Mouse (Mus musculus) fibroblast of lung, adult 2 months (primary cell): ENCODE results near the gene Dcst2.
A peak's percentile ranks its signal among the peaks of the same experiment; 100 is the strongest.

Source experiments
- DNase-seq: peaks from one replicate; pipeline ENCODE4 v3.0.0-alpha.2; 2011; ENCODE audit warnings: low read depth

Gene Dcst2

DNA sequence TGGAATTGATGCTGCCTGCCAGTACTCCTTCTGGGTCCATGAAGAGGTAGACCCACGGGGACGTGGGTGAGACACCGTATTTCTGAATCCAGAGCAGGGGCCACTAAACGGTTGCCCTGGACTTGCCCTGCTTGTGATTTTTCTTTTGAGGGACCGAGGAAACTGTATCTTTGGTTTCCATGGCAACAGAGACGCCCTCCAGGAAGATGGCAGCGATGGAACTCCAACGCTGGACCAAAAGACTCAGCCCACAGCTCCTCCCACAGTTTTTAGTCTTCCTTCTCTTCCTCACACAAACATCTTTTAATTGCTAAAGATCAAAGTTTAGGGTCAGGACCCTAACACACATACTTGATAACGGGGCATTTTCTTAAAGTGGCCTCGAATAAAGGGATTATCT is 29.8 kb upstream of the Dcst2 start:
- DNase-seq, result no peak

DNA sequence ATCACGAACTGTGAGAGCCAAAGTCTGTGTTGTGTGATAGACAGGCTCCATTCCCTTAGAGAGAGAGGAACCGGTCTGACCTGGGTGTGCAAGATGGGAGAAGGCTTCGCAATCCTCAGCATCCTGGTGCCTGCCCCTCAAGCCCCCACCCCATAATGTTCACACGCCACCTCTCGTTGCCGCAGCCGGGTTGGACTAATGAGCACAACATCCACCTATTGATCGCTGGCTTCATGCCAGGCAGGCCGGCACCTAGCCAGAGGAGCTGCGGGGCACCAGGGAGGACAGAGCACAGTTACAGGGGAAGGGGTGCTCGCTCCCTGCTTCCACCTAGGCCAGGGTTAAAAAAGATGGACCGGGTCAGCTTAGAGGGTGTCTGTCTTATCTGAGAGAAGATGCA is 29.3 kb upstream of the Dcst2 start:
- DNase-seq, result no peak

DNA sequence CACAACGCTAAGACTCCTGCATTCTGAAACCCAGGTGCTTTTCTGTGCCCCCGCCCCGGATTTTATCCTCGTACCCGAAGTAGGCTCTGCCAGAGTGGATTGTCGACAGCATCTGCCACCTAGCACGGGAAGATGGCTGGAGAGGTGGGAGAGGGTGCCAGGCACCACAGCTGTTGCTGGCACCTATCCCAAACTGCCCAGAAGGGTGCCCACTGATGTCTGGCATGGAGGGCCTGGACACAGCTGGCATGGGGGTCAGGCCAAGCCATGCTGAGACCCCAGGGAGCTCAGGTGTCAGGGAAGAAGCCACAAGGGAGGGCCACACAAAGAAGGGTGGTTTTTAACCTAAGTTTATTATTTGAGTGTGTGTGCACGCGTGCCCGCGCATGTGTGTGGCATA is 28.7 kb upstream of the Dcst2 start:
- DNase-seq, result no peak

DNA sequence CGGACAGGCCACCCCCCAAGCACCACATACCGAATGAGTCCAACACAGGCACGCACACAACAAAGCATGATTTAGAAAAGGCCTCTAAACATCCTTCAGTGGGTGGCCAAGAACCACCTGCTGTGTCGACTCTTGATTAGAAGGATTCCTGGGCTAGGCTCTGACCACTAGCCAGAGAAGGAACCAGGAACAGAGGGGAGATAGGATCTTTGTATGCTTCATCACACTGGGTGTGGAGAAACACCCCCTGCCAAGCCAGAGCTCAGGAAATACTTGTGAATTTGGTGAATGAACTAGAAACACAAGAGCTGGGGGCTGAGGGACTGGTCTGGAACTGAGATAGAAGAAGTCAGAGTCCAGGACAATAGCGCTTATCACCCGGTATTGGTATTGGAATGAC is 25.2 kb upstream of the Dcst2 start:
- no peak for DNase-seq

DNA sequence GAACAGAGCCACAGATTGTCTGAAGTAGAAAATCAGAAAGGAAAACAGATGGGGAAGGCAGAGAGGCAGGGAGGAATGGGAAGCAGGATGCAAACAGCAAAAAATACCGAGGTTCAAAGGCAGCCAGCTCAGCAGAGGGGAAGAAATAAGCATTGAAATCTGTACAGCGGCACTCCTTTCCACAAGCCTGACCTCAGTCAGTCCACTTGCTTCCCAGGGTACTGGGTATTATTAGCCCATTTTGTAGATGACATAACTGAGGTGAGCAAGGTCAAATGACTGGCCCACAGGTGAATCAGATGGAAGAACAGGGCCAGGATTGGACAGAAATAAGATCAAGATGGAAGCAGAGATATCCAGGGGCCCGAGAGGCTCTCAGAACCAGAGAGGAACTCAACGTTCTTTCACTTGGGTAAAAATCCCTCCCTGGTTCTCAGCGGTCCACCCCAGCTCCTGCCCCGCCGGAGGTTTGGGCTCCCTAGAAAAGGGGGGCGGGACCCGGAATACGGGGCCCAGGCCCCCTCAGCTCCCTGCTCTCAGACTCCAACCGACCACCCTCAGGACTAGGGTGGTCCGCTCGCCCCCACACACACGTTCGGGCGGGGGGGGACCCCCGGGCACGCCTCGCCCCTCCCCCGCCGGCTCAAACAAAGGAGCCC is 24.6 kb upstream of the Dcst2 start:
- DNase-seq, result no peak

DNA sequence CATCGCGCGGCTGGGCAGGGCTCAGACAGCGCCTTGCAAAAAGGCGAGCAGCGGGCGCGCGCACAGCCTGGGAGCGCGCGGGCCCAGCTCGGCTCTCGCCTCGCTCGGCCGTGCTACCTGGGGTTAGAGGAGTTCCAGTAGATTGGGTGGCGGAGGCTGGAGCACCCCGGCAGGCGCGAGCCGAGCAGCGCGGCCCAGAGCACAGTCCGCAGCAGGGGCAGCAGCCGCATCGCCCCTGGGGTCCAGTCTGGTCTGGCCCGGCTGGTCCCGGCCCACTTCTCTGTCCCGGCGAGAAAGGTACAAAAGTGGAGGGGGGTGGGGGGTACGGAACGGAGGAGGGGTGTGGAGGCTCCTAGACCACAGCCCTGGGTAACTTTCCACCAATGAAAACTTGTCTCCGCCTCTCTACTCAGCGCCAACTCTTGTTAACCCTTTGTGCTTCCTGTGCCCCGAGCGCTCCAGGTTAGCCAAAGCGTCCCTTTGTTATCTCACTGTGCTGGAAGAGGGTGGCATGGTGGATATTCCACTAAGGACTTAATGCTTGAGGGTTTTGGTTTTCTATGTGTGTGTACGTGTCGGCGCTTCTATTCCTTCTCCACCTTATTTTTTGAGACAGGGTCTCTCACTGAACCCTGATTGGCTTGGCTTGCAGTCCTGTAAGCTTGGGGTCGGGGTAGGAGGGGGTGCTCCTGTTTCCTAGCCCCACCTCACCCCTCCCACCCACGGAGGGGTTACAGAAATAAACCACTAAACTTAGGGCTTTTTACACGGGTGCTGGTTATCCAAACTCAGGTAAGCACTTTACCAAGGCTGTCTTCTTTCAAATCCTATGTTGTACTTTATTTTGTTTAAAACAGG is 23.8 kb upstream of the Dcst2 start, which contains the start of gene Efna4:
Gene Efna4, minus strand, starts transcription at position 308 of the 858 bp plus-strand sequence.
- no peak for DNase-seq

DNA sequence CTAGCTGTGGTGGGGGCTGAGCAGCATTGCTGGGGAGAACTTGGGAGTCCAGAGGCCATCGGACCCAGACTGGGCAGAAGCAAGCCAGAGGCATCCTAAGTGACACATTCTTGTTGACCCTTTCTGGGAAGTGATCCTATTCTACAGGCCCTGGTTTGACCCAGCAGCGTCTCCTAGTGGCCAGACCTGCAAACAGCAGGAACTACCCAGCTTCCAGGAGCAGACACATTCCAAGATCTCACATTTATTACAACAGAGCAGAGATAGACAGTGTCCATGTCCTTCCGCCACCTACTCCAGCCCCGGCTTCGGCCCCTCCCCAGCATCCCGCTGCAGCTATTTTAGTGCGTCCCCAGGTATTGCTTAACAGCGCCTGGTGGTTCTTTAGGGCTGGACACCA is 22.4 kb upstream of the Dcst2 start:
- no peak for DNase-seq

DNA sequence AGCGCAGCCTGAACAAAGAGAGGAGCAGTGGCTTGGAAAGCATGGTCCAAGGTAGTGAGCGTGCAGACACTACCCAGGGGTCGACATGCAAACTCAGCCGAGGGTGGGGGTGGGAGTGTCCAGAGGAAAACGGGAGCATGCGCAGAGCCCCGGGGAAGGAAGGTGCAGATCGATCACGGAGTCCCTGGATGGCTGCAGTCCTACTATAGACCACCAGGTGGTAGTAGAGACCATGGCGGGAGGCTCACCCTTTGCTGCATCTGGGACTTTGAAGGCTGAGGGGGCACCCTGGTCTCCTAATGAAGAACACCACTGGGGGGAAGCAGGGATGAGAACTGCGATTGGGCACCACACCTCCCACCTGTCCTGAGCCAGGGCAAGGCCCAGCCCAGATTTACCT is 21.3 kb upstream of the Dcst2 start:
- no peak for DNase-seq

DNA sequence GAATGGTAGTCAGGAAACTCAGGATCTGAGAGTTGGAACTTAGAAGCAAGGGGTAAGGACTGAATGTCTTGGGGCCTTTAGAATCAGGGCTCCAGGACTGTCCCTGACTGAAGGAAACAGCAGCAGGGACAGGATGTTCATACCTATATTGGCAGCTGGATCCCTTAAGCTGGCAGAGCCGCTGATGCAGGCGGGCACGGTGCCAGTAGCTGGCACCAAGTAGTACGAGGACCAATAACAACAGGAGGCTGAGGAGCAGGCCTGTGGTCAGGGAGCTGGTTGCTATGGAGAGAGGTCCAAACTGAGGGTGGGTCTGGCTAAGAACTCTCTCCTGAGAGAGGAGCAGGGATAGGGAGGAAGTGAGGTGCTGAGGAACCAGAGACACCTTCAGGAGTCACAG is 20.0 kb upstream of the Dcst2 start:
- DNase-seq, result no peak

DNA sequence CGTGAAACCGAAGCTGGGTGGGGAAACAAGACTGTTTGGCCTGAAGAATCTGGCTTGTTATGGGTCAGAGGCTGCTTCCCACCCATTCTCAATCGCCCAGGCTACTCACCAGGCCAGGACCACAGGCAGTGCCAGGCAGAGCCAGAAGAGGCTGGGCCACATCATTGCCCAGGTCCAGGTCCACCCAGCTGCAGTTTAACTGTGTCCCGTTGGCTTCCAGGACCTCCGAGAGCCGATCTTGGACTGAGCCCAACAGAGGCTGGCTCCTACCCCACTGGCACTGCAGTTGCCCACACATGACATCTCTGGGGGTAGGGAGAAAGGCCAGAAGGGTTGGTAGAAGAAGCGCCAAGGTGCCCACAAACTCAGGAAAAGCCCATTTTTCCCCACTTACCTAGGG is 18.5 kb upstream of the Dcst2 start:
- DNase-seq, result no peak

DNA sequence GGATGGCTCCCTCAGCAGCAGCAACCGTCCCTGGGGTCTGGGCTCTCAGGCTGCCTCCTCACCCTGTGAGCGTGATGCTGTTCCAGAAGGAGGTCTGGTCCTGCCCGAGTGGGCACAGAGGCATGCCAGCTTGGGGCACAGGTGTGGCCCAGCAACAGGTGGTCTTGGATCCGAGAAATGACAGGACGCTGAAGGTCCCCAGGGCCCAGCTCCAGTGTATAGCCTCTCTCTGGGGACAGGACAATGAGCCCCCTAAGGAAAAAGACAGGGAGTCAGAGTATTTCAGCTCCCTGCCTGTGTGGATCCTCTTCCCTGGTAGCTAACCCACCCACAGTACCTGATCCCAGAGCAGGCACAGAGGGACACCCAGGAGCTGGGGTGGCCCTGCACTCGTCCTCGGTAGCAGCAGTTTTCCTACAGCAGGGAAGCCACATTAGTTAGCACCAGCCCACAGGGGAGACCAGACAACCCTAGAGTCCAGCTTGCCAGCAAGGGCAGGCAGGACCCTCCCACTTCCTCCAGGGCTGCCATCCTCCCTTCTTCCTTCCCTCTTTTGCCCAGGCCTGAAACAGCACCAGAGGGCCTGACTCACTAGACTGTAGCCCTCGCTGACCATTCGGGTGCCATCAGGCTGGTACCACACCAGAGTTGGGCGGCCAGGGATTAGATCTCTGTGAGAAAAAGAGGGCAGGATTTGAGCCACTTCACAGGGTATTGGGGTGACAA is 14.8 kb upstream of the Dcst2 start:
- no peak for DNase-seq

DNA sequence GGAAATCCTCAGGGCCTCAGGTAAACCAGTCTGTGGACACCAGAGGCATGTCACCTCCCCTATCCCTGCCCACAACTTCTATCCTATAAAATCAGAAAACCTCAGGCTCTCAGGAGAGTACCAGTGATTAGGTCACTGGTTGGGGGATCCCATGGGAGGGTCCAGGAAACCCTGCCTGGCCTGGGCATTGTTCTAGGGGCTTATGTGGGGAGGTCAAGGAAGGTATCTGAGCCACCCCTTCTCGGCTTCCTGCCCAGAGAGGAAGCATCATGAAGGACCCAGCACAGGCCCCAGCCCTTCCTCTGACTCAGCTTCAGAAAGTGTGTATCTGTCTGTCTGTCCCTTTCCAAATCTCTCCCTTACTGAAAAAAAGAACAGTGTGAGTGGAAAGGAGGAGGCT is 13.9 kb upstream of the Dcst2 start:
- DNase-seq, result no peak

DNA sequence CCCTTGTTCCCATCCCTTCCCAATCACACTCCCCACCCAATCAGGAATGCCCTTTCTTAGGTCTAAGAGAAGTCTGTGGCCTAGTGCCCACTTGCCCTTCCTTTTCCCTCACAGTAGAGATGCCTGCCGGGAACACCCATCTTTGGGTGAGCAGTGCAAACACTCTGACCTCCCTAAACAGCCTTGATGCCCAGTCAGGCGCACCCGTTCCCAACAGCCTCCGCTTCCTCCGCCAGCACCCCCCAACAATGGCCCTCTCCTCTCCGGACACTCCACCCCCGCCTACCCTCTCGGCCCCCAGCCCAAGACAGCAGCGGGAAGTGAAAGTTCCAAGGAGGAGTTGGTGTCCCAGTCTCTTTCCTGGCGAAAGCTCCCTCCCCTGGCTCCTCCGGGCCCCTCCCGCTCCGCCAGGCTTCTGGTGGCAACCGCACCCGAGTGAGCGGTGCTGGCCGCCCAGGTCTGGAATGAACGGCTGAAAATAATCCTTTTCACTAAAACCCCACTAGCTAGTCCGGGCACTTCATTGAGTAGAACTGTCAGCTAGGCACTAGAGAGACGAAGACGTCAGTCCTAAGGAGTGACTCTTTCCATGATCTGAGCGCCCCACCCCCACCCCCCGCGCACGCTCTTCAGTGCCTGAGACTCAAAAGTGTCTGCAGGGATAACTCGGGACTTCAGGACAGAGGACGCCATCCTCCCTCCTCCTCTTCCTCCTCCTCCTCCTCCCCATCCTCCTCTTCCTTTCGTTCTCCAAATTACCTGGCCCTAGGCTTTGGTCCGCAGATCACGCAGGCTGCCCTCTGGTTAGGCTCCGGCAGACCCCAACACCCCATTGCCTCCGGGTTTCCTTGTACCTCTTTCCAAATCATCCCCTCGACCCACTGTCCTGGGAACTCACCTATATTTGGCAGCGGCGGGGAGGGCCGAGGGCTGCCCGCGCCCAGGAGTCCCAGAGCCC is 12.6 kb upstream of the Dcst2 start:
- no peak for DNase-seq

DNA sequence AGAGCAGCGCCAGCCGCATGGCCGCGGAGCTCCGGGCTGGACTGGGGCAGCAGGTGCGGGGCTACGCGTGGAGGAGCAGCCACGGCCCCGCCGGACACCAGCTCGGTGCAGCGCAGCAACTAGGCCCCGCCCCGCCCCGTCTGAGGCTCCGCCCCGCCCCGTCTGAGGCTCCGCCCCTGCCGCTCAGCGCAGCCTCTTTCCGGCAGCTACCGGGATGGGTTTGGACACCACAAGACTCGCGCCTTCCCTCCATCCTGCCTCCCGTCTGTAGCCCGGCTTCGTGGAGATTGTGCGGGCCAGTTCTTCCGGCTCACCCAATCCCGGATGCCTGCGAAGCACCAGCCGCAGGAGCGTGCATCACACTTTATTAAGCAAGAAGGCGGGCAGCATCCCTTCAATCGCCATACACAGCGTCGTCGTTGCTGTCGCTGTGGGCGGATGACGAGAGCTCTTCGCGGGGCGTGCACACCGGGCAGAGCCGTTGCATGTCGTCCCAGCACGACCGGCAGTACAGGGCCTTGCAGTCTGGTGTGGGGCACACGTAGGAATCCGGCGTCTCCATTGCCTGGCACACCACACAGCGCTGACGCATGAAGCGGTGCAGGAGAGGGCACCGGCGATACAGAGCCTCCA is 11.8 kb upstream of the Dcst2 start, which contains the start of gene Adam15:
Gene Adam15, minus strand, starts transcription at position 128 of the 633 bp plus-strand sequence.
- DNase-seq, result no peak

DNA sequence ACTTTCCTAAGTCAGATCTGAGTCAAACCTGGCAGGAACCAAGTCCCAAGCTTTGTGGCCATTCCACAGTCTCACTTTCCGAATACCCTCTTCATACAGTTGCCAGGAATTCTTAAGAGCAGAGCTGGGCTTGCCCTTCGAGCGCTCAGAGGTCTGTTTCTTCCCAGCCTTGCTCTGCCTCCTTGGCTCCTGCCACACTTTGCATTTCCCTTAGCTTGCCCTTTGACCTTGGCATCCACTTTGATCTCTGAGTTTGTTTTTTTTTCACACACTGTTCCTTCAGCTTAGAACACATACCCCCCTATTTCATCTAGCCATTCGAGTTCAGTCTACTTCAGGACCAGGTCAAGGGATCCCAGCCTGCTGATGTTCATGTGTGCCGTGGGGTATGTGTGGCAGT is 10.5 kb upstream of the Dcst2 start:
- DNase-seq, result no peak

DNA sequence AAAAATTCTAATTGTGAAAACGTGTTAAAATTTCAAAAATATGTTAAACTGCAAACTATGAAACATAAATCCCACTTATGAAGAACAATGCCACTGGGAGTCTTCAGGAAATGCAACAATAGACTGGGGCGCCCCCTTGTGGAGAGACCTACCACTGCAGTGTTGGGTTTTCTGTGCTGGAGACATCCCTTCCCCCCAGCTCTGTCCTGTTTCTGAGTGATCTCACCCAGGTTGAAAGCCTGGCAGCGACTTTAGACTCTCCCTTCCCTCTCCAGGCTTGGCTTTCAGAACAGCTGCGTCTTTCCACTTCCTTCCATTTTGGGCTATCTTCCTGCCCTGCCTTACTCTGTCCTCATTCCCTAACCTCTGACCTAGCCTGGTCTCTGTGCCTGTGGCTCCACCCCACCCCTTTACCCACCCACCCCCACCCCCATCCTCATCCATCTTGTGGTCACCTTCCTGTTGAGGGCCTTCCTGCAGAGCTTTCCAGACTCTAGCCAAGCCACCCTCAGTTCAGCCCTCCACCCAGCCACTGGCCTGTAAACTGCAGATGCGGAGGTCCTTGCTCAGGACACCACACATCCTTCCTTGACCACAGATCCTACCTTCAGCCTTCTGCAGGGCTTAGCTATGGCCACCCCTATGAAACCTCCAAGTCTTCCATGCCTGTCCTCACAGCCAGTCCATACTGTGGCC is 6.8 kb upstream of the Dcst2 start:
- no peak for DNase-seq

DNA sequence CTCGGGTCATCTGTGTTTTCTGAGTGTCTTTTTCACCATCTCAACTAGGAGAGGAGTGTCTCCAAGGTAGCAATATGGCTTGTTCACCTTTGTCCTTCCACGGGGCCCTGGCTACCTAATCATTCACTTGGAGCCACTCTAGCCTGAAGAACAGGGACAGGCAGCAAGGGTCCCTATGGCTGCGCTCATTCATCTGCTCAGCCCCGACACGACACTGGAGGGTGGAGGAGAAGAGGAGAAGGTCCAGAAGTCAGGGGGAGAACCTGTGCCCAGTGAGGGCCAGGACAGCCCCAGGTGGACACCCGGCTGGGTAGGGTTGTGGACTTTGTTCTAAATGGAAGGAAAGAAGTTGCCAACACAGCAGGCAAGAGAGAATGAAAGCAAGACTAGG is 6.3 kb upstream of the Dcst2 start:
- DNase-seq, result no peak

DNA sequence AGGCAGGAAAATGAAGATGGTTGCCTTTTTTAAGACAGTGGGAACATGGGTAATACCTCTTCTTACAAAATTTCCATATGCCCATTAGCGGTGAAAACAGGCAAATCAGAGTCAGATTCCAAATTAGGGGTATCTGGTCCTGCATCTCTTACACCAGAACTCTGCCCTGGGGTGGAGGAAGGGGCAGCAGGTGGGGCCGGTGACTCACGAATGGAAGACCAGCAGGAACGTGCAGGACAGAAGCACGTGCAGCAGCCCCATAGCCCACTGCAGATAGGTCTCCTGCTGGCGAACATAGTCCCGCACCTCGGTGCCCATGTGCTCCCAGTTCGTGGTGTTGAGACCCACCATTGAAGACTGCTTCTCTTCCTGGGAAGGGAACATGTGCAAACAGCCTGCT is 5.7 kb upstream of the Dcst2 start:
- DNase-seq, result no peak

DNA sequence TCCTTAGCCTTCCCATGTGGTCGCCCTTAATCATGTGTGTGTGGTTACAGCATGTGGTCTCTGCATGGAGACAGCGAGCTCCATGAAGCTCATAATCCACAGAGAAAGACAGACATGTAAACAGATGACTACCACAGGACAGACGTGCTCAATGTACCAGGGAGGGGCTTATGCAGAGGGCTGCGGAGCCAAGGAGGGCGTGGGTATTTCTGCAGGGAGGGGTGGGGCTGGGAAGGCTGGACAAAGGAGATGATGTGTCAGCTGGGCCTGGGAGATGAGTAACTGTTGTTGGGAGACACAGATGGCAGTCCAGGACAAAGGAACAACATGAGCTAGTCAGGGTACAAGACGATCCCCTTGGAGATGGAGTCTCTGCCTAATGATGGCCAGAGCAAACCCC is 2.1 kb upstream of the Dcst2 start:
- DNase-seq, result peak; percentile 26

DNA sequence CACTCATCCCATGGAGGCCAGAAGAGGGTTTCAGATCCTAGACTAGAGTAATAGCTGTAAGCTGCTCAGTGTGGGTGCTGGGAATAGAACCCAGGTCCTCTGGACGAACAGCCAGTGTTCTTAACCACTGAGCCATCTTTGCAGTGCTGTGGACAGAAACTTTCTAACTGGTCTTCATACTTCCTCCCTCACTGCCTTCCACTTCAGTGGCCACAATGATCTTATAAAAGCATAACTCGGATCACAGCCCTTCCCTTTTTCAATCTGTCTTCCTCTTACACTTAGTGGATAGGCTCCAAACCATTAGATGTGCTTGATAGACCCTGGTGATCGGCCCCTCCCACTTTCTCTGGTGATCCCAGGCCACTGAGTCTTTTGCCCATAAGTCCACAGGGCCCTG is 1.5 kb upstream of the Dcst2 start:
- DNase-seq, result no peak

DNA sequence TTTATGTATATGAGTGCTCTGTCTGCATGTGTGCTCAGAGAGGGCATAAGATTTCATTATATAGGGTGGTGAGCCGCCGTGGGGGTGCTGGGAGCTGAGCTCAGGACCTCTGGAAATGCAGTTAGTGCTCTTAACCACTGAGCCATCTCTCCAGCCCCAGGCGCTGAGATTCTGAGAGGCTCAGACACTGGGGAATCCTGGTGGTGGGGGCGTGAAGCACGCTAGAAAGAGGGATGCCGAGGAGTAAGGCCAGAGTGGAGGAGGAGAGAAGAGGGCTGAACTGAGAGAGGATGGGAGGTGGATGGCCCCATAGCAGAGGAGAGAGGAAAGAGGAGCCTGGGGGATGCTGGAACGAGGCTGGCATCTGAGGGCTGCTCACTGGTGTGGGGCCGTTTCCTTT is 2.9 kb downstream of the Dcst2 start:
- DNase-seq, result no peak
